Mouse (Mus musculus) E14TG2a.4 (cell line): ENCODE measurements at regions not wholly inside any gene's neighbourhood (a gene's known extent, or its start where the extent isn't known, plus 50 kb on each side); places are given as distances from the start of the nearest gene placed in this dataset.

Experiments
- CTCF ChIP-seq: conservative IDR thresholded peaks from 2 replicates; pipeline ENCODE4 v1.5.1; 2014; ENCODE audit warnings: low read length
- NANOG ChIP-seq: IDR thresholded peaks from 2 replicates; pipeline ENCODE4 v1.6.1; 2014; ENCODE audit warnings: borderline replicate concordance, low read length, mixed read lengths

DNA sequence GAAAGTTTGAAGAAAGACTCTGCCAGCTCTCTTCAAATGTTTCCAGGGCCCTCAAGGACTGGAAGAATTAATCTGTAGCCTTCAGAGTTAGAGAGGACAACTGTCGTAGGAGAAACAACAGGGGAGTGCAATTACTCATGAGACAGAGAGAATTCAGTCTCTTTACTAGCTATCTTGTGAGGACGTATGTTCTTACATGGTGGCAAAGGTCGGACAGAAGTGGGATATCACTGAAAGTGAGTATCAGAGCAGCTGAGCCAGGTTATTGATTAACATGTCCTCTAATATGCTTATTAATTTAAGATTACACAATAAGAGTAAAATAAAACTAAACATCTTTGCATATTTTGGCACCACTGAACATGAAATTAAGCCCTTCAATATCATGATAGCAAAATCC is 53.8 kb upstream of the Trp63 start:
- TF ChIP-seq NANOG = no peak
- no peak for TF ChIP-seq CTCF
